Mouse (Mus musculus) CH12.LX (cell line): ENCODE results near the gene Dynll1. TPM values are rescaled to one million over a fixed set of nuclear protein-coding genes. Genes with fewer than 3 reads are reported as not detected.

Experiments
- DNase-seq: peaks from one replicate; pipeline ENCODE4 v3.0.0-alpha.2; 2013; ENCODE audit errors: extremely low read depth
- H3K27ac ChIP-seq: 2 replicates; pipeline ENCODE4 v1.5.1; 2012; ENCODE audit warnings: low read depth, mild to moderate bottlenecking, control low read depth, moderate library complexity; ENCODE audit not compliant: insufficient read depth
- H3K27me3 ChIP-seq: replicated peaks from 2 replicates; pipeline ENCODE3; 2012; ENCODE audit warnings: inconsistent platforms
- H3K36me3 ChIP-seq, 2 experiments: replicated peaks in 1 of 2; 2 replicates each; pipeline versions ENCODE3 to v1.6.1; 2012; ENCODE audit warnings: inconsistent platforms in 1 of 2, low read length in 1 of 2, mild to moderate bottlenecking in 1 of 2, mixed read lengths in 1 of 2, moderate library complexity in 1 of 2; ENCODE audit not compliant: control insufficient read depth in 1 of 2, insufficient read depth in 1 of 2
- H3K4me1 ChIP-seq, 2 experiments: 2 replicates each; pipeline ENCODE4 v1.6.1; 2012; ENCODE audit warnings: inconsistent platforms in 1 of 2, moderate library complexity in 1 of 2; ENCODE audit not compliant: insufficient read depth in 2 of 2, control insufficient read depth in 1 of 2
- H3K4me2 ChIP-seq: 2 replicates; pipeline ENCODE4 v1.6.1; 2012; ENCODE audit warnings: low read depth, mild to moderate bottlenecking, control low read depth; ENCODE audit not compliant: poor library complexity, insufficient read depth, severe bottlenecking
- H3K4me3 ChIP-seq, 3 experiments: fragments of 150-350 bp in 1 of 3; sonication (generic) in 1 of 3; replicated peaks in 1 of 3; 2 replicates each; pipeline versions ENCODE3 to v1.5.1; 2011 to 2012; ENCODE audit warnings: low read depth in 2 of 3, low read length in 2 of 3, mild to moderate bottlenecking in 2 of 3, moderate library complexity in 2 of 3, control low read depth in 1 of 3, improper control_type of control experiment in 1 of 3, inconsistent platforms in 1 of 3, mixed read lengths in 1 of 3; ENCODE audit not compliant: poor library complexity in 1 of 3
- H3K79me2 ChIP-seq: replicated peaks from 2 replicates; pipeline ENCODE4 v1.6.1; 2012; ENCODE audit warnings: mild to moderate bottlenecking, moderate library complexity; ENCODE audit not compliant: control insufficient read depth, poor library complexity, insufficient read depth, severe bottlenecking; ENCODE audit errors: extremely low read depth
- H3K9ac ChIP-seq: 2 replicates; pipeline ENCODE4 v1.6.1; 2012; ENCODE audit warnings: low read depth, mild to moderate bottlenecking, control low read depth, moderate library complexity; ENCODE audit not compliant: insufficient read depth
- H3K9me3 ChIP-seq: replicated peaks from 2 replicates; pipeline ENCODE3; 2012; ENCODE audit warnings: low read length, inconsistent platforms, mixed read lengths
- BHLHE40 ChIP-seq: IDR thresholded peaks from 2 replicates; pipeline ENCODE4 v1.6.1; 2011; ENCODE audit warnings: mild to moderate bottlenecking, low read depth, low read length, improper control_type of control experiment
- CHD1 ChIP-seq: IDR thresholded peaks from 2 replicates; pipeline ENCODE4 v1.6.1; 2012; ENCODE audit warnings: low read depth, low read length, improper control_type of control experiment, inconsistent platforms
- E2F4 ChIP-seq: IDR thresholded peaks from 2 replicates; pipeline ENCODE4 v1.6.1; 2011; ENCODE audit warnings: low read depth, low read length, improper control_type of control experiment; ENCODE audit not compliant: insufficient replicate concordance
- HCFC1 ChIP-seq: IDR thresholded peaks from 2 replicates; pipeline ENCODE4 v1.6.1; 2012; ENCODE audit warnings: low read depth, mild to moderate bottlenecking, inconsistent platforms, low read length, improper control_type of control experiment
- JUN ChIP-seq: IDR thresholded peaks from 2 replicates; pipeline ENCODE4 v1.6.1; 2011; ENCODE audit warnings: low read depth, mild to moderate bottlenecking, low read length, improper control_type of control experiment, moderate library complexity; ENCODE audit not compliant: insufficient read depth
- JUND ChIP-seq: conservative IDR thresholded peaks from 2 replicates; pipeline ENCODE4 v1.6.1; 2011; ENCODE audit warnings: low read depth, low read length, improper control_type of control experiment
- KAT2A ChIP-seq: IDR thresholded peaks from 2 replicates; pipeline ENCODE4 v1.6.1; 2012; ENCODE audit warnings: low read length, improper control_type of control experiment, inconsistent platforms; ENCODE audit not compliant: insufficient replicate concordance
- MAZ ChIP-seq: IDR thresholded peaks from 2 replicates; pipeline ENCODE4 v1.6.1; 2012; ENCODE audit warnings: low read depth, mild to moderate bottlenecking, inconsistent platforms, low read length, improper control_type of control experiment, moderate library complexity
- MEF2A ChIP-seq: IDR thresholded peaks from 2 replicates; pipeline ENCODE4 v1.6.1; 2014; ENCODE audit warnings: low read depth, mild to moderate bottlenecking, inconsistent platforms, low read length, improper control_type of control experiment, borderline replicate concordance
- NELFE ChIP-seq: IDR thresholded peaks from 2 replicates; pipeline ENCODE4 v1.6.1; 2011; ENCODE audit warnings: low read depth, low read length, improper control_type of control experiment
- POLR2A ChIP-seq: IDR thresholded peaks from 2 replicates; pipeline ENCODE4 v1.6.1; 2011; ENCODE audit warnings: low read depth, mild to moderate bottlenecking, improper control_type of control experiment, low read length
- POLR2AphosphoS2 ChIP-seq: IDR thresholded peaks from 2 replicates; pipeline ENCODE4 v1.6.1; 2011; ENCODE audit warnings: low read depth, low read length, improper control_type of control experiment
- RCOR1 ChIP-seq: conservative IDR thresholded peaks from 2 replicates; pipeline ENCODE4 v1.6.1; 2012; ENCODE audit warnings: low read depth, mild to moderate bottlenecking, inconsistent platforms, low read length, improper control_type of control experiment
- SMC3 ChIP-seq: IDR thresholded peaks from 2 replicates; pipeline ENCODE4 v1.6.1; 2011; ENCODE audit warnings: low read depth, low read length, improper control_type of control experiment
- TCF12 ChIP-seq: IDR thresholded peaks from 2 replicates; pipeline ENCODE4 v1.6.1; 2014; ENCODE audit warnings: low read depth, mild to moderate bottlenecking, inconsistent platforms, low read length, improper control_type of control experiment
- USF1 ChIP-seq: IDR thresholded peaks from 2 replicates; pipeline ENCODE4 v1.6.1; 2014; ENCODE audit warnings: low read depth, mild to moderate bottlenecking, inconsistent platforms, low read length, improper control_type of control experiment
- USF2 ChIP-seq: conservative IDR thresholded peaks from 2 replicates; pipeline ENCODE4 v1.6.1; 2011; ENCODE audit warnings: low read depth, low read length, improper control_type of control experiment
- ZKSCAN1 ChIP-seq: IDR thresholded peaks from 2 replicates; pipeline ENCODE4 v1.6.1; 2012; ENCODE audit warnings: low read depth, inconsistent platforms, low read length, improper control_type of control experiment, borderline replicate concordance
- dilution Hi-C: fragments of 300-500 bp; cut with MboI; formaldehyde crosslinking; loops from 2 replicates; pipeline ENCODE4 v1.14.3; 2020; ENCODE audit warnings: low sequenced_read_pairs; ENCODE audit not compliant: extremely low pct_unique_long_range_greater_than_20kb, extremely low pct_ligation_motif_present
- in situ Hi-C: fragments of 300-500 bp; cut with MboI; formaldehyde crosslinking; loops from 3 replicates; pipeline ENCODE4 v1.14.3; 2019; ENCODE audit warnings: low sequenced_read_pairs, low pct_ligation_motif_present, low pct_unique_long_range_greater_than_20kb, mixed read lengths
- polyA plus RNA-seq: library from polyadenylated mRNA; unstranded; fragments of >175 nt; gene quantifications from 2 replicates; pipeline ENCODE4 v1.2.1, GENCODE M21; 2012; ENCODE audit warnings: low read depth; ENCODE audit not compliant: insufficient read length
- total RNA-seq, 2 experiments: library from RNA; depleted of rRNA; stranded (reverse); fragments of 300-350 nt in 1 of 2; fragments of >200 nt in 1 of 2; gene quantifications; 2 replicates each; pipeline ENCODE4 v1.2.3; 2012 to 2014

Gene Dynll1
- total and polyA plus RNA-seq, 3 experiments, result 312 to 646 (median 456) TPM

GRCm38 (mm10) chr5:115268266-115268665 lies 32.5 kb downstream of the Dynll1 start:
- Histone ChIP-seq H3K9me3 (no peaks in the 10 kb centered on the region), H3K9ac (no peak overlapping the region), H3K4me2 (no peak overlapping the region), H3K4me1 (peaks cover 5 to 46% of the 10 kb centered on the region in 2 experiments), H3K36me3 (peaks cover 36 to 61% of the 10 kb centered on the region in 2 experiments), H3K79me2 (peaks cover 87% of the 10 kb centered on the region), H3K4me3 (no peak overlapping the region), H3K27me3 (no peaks in the 10 kb centered on the region), H3K27ac (no peak overlapping the region)
- in situ Hi-C loops (no loop called here), dilution Hi-C loops (no loop called here)
- DNase-seq, result no peak
- TF ChIP-seq USF1, result no peak
- TF ChIP-seq E2F4, result no peak
- no peak for TF ChIP-seq KAT2A
- TF ChIP-seq MEF2A, result no peak
- TF ChIP-seq MAZ, result no peak
- no peak for TF ChIP-seq NELFE
- no peak for TF ChIP-seq BHLHE40
- no peak for TF ChIP-seq JUN
- no peak for TF ChIP-seq POLR2A
- TF ChIP-seq CHD1, result no peak

- Histone ChIP-seq H3K27ac (no peak overlapping the region), H3K79me2 (peaks cover 94% of the 10 kb centered on the region), H3K4me1 (peaks cover 5 to 46% of the 10 kb centered on the region in 2 experiments), H3K36me3 (peaks cover 43 to 67% of the 10 kb centered on the region in 2 experiments), H3K27me3 (no peaks in the 10 kb centered on the region), H3K9ac (no peak overlapping the region), H3K4me2 (no peak overlapping the region), H3K4me3 (no peak overlapping the region), H3K9me3 (no peaks in the 10 kb centered on the region)
- in situ Hi-C loops (no loop called here), dilution Hi-C loops (no loop called here)
- DNase-seq, result no peak
- TF ChIP-seq ZKSCAN1, result no peak
- TF ChIP-seq JUND, result no peak
- no peak for TF ChIP-seq USF2
- TF ChIP-seq TCF12, result no peak
- no peak for TF ChIP-seq JUN
- TF ChIP-seq POLR2AphosphoS2, result no peak
- TF ChIP-seq POLR2A, result no peak
- TF ChIP-seq MAZ, result no peak
- no peak for TF ChIP-seq RCOR1
- no peak for TF ChIP-seq SMC3
- TF ChIP-seq HCFC1, result no peak
Measured at GRCm38 (mm10) chr5:115267469-115268045, 33.2 kb downstream of the Dynll1 start.
